Mouse (Mus musculus) layer of hippocampus, postnatal 25 days (tissue): ENCODE measurements around the gene Dgke. TPM values are rescaled to one million over a fixed set of nuclear protein-coding genes. Genes with fewer than 3 reads are reported as not detected.
A peak's percentile ranks its signal among the peaks of the same experiment; 100 is the strongest.
"Not testable (repeated sequence)": the region's sequence is repeated elsewhere in the genome, so short reads cannot be mapped to it uniquely, and the experiment has no call there.

Experiments used
- DNase-seq, 2 experiments: peaks; one replicate each; pipeline ENCODE4 v3.0.0; 2022; ENCODE audit warnings: mixed read lengths in 2 of 2, low spot score in 1 of 2; ENCODE audit errors: extremely low spot score in 1 of 2
- total RNA-seq, 2 experiments: library from RNA; stranded (reverse); gene quantifications; 2 replicates each; pipeline ENCODE4 v1.2.3; 2021

Gene Dgke
- total RNA-seq, 2 experiments from 2014 or later = 41.6 to 42.8 TPM

- DNase-seq = no peak
Measured at GRCm38 (mm10) chr11:89076370-89076821, 9.7 kb upstream of the Dgke start.

DNA sequence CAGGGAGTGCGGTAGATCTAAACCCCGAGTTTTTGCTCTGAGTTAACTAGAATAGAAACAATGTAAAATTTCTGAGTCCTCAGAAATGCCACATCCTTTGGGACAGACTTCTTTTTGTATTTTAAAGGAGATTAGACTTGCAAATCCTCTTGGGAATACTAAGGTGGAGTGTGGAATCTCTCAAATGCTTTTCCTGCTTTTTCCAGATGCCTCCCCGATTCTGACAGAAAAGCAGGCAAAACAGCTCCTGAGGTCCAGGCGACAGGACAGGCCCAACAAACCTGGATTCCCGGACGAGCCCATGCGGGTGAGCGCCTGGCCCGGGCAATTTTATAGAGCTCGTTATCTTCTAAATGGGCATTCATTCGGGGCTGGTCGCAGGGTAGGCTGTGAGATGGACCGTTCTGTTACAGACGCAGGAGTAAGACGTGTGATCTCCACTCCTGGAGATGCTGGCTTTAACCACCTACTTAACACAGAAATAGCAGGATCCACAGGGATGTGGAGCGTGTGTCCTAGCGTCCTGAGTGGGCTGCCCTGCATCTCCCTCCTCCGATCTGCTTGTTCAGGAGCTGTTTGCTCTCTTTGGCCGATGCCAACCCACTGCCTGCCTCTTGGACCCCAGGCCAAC, 8.2 kb upstream of the Dgke start:
- DNase-seq = no peak

GRCm38 (mm10) chr11:89073541-89073940, 6.9 kb upstream of the Dgke start, which contains the start of gene Gm525:
Gm525 (plus strand) TSS chr11:89073841.
- DNase-seq = no peak

GRCm38 (mm10) chr11:89071522-89071921, 4.9 kb upstream of the Dgke start:
- no peak for DNase-seq

DNA sequence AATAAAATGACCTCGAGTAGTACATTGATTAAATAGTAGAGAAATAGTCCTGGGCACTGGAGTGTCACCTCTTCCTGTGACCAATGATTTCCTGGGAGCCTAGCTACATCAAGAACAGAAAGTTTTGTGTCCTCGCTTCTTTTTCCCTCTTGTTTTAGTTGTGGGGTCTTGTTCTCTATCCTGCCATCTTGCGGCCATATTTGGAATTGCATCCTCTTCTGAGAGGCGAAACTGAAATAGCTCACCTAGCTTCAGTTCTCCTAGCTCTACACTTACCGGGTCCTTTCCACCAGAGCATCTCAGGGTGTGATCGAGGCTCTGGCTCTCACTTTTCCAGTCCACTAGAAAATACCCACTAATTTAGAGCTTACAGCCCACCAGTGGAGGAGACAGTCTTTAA, 2.7 kb upstream of the Dgke start:
- peak; percentile 33 to 72 for DNase-seq

DNA sequence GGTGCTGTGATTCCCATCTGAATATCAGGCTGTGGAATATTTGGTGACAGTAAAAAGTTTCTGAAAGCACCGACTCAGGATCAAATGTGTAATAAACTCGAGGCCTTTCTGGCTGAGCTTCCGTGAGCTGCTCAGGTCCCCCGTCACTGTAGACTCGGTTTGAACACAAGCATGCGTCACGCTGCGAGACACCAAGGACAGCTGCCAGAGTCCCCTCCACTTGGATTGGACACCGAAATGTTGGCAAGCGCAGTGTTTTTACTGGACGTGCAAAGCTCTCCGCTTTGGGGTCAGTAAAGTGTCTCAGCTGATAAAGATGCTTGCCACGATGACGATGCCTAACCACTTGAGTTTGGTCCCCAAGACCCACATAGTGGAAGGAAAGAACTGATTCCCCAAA, 2.0 kb upstream of the Dgke start:
- no peak for DNase-seq

- no peak for DNase-seq
Measured at GRCm38 (mm10) chr11:89067871-89068490, 1.3 kb upstream of the Dgke start.

DNA sequence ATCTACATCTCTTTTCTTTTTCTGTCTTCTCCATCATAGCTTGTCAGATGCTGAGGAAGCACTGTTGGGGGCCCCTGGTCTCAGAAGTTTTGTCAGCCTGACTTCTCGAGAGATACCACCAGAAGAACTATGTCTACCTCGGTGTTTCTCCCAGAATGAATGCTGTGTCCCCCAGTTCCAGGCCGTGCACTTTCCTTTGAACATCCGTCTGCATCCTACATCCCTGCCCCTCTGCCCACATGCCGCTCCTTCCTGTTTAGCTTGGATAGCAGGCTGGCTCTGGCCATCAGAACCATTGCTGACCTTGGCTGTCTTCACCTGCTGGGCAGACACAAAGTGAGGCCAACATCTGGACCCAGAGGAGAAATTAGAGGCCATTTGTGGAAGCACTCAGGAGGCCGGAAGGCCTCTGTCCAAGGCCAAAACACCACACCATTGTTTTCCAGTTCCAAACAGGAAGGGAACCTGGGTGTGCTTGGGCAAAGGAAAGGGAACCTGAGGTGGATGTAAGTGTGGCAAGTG, 712 bp upstream of the Dgke start:
- DNase-seq = no peak

GRCm38 (mm10) chr11:89066126-89066525, 524 bp downstream of the Dgke start:
- no peak for DNase-seq

GRCm38 (mm10) chr11:89065297-89065696, 1.4 kb downstream of the Dgke start:
- DNase-seq = no peak

DNA sequence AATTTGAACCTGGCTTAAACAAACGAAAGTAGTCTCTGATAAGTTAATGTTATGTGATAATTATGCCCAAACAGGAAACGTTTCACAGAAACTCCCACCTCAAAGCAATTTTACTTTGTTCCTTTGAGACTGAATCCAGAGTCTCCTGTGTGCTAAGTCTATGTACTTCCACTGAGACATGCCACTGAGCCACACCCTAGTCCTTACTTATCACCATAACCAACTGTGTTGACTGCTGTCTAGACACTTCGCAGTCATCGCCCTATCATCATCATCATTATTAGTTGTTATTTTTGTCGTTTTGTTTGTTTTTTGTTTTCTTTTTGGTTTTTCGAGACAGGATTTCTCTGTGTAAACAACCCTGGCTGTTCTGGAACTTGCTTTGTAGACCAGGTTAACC, 2.3 kb downstream of the Dgke start:
- DNase-seq = no peak

DNA sequence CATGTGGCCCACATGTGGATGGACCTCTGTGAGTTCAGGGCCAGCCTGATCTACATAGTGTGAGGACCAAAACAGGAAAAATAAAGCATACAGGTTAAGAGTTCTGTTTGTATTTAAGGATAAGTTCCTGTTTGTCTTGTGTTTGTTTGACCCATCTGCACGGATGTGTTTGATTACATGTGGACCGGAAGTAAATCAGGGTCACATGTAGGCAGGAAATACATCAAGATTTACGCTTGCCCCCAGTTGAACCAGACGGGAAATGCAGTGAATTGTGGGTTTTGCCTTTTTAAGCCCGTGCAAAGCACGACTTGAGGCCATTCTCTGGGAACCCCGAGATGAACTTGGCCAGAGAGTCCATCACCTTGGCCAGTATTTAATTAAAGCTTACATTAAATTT, 5.3 kb downstream of the Dgke start:
- DNase-seq = no peak

DNA sequence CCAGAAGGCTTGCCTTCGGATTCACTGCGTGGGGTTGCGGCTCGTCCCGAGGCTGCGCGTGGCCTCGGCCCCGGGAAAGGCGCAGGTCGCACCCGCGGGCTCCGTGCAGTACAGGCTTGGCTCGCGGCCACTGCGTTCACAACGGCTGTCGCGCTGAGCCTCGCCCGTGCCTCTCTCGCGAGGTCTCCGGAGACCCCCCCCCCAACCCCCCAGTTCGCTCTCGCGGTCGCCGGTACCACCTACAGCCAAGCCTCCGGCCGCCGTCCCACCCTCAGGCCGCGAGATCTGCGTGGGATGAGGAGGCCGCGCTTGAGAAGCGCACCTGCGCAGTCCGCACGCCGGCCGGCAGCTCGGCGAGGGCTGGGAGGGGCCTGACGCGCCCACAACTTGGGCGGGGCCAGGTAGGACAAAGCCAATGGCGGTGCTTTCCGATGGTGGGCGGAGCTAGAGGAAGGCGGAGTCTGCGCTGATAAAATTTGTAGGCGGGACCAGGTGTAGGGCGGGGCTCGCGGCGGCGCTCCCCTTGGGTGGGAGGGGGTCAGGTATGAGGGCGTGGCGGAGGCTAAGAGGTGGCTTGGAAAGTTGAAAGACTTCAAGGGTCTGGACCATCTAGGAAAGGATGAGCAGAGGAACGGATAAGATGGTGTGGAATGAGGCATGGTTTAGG, 6.1 kb downstream of the Dgke start:
- DNase-seq = peak; percentile 68 to 75

DNA sequence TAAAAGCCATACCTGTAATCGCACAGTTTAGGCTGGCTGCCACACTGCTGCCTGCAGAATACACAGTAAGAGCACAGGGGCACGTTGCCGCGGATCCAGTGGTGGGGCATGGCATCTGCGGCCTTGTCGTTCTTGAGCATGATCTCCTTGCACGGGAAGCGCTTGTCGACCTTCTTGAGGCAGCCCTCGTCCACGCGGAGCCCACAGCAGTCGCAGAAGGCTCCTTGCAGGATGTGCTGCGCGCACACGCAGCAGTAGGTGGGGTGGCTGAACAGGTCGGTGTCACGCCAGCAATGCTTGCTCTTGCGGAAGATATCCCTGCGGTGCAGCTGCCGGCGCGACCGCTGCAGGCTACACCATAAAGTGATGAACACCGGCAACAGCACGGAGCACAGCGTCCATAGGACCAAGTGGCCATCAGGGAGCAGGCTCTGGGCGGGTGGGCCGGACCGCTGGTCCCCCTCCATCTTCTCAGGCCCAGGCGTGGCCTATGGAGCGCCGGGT, 6.7 kb downstream of the Dgke start:
- peak in 1 of 2 experiments; percentile 18 for DNase-seq

DNA sequence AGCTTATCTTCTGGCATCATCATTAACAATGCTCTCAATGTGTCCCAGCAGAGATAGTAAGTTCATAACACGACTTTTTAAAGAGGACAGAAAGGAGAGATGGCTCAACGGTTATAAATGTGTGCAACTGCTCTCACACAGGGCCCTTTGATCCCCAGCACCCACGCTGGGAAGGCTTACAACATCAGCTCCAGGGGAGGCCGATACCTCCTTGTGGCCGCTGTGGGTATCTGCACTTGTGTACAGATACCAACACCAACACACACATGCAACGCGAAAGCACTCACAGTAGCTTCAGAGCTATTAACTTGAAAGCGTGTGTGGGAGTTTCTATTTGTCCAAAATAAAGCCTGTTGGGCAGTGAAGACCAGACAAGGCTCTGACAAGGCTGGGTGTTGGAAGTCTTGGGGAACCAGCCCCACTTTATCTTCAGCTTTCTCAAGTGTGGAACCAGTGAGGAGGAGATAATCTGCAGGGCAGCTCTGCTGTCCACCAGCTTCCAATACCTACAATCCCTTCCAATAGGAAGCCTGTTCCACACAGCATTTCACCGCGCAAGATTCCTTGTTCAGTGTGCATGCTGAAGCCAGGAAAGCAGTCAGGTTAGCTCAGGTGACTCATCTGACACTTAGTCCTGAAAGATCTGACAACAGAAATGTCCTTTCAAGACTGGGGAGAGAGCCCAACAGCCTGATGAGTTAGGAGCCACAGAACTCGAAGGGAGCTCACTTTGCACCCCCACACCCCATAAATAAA, 8.0 kb downstream of the Dgke start:
- no peak for DNase-seq

GRCm38 (mm10) chr11:89055931-89056690, 10.5 kb downstream of the Dgke start:
- DNase-seq = no peak

- no peak for DNase-seq
Measured at GRCm38 (mm10) chr11:89051767-89052166, 14.9 kb downstream of the Dgke start.

DNA sequence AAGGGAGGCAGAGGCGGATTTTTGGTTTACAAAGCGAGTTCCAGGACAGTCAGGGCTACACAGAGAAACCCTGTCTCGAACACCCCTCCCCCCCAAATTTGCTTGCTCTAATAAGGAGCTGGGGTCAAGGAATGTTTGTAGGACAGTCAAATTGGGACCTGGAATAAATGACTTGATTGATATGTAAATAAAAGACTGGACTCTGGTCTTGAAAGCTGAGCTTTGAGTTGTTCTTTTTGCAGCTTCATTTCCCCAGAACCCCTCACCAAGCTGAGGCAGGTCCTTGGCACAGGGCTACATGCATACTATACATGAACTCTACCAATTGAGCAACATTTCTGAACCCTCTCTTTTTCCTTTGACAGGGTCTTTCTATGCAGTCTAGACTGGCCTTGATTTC, 20.6 kb downstream of the Dgke start:
- no peak for DNase-seq

- DNase-seq = not testable (repeated sequence)
Measured at GRCm38 (mm10) chr11:89045501-89045900, 21.1 kb downstream of the Dgke start.

DNA sequence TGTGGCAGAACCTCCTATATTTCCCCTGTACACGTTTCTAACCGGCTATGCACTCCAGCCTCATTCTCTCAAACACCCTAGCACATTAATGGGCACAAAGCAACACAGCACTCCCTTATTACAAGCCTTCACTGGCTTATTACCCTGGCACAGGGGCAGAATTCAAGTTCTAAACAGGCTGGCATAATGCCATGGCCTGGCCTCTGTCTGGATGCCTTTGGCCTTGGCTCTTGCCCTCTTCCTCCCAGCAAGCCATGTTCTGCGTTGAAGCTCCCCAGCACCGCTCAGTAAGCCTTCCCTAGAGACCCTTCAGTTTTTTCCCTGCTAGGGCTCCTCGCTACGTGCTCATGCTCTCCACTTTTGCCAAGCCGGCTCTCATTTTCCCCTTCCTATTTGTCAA, 23.6 kb downstream of the Dgke start:
- no peak for DNase-seq
